Mouse (Mus musculus): ENCODE measurements at regions not wholly inside any gene's neighbourhood (a gene's known extent, or its start where the extent isn't known, plus 50 kb on each side); places are given as distances from the start of the nearest gene placed in this dataset.

DNA sequence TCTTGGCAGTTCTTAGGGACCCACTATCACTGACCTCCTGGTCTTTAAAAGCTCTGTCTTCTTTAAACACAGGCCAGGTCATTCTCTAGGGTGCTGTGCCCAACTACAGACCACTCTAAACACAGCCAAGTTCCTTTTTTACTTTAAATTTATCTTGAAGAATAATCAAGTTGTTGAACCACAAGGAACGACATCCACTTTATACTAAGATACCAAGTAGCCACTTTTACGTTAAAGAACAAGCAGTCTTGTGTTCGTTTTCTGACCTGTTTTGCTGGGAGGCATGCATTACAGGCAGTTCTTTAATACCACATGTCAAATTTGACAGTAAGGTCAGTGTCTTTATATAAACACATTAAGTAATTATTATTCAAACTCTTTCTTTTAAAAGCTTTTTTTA, 242.4 kb upstream of the Sstr1 start:
- Histone ChIP-seq H3K36me3 (ENCODE audit: control insufficient read depth, insufficient read depth, low read length) (no peaks in the 10 kb centered on the region), H3K27me3 (ENCODE audit: control insufficient read depth, insufficient read depth, low read length) (no peaks in the 10 kb centered on the region), H3K79me2 (ENCODE audit: control insufficient read depth, insufficient read depth, low read length) (no peaks in the 10 kb centered on the region), H3K27ac (replicated peaks; ENCODE audit: insufficient read depth, low read depth, low read length) (no peak overlapping the region), H3K9ac (ENCODE audit: low read depth, low read length) (no peak overlapping the region), H3K4me1 (ENCODE audit: control insufficient read depth, insufficient read depth, low read length) (no peaks in the 10 kb centered on the region), H3K4me3 (ENCODE audit: insufficient read depth, low read depth, low read length) (no peak overlapping the region)
- DNase-seq (ENCODE audit: extremely low read depth, low read depth, low spot score): no peak
- WGBS: 76% methylated on average over 3 of the region's 3 CpGs
- TF ChIP-seq CTCF (IDR thresholded peaks at IDR 0.05; ENCODE audit: low read depth, low read length): no peak
- no peak for TF ChIP-seq POLR2A (IDR thresholded peaks at IDR 0.05; ENCODE audit: extremely low read depth, insufficient read depth, low read length)

DNA sequence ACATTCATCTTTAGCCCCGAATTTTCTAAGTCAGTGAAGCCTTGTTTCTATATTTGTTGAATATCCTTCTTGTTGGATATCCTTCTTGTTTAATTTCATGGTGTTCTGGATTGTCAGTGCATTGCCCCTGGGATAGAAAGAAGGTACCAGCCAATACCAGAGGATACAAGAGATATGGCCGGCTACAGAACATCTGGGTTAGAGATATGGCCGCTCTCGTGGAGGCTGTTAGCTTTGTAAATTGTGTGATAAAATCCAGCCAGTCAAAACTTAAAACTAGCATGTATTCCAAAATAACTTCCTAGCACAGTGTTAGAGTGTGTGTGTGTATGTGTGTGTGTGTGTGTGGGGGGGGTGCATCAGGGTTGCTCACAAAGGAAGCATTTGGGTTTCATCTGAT, 241.4 kb upstream of the Sstr1 start:
- H3K9ac ChIP-seq (ENCODE audit: low read depth, low read length): no peak overlapping the region
- H3K4me3 ChIP-seq (ENCODE audit: insufficient read depth, low read depth, low read length): no peak overlapping the region
- H3K79me2 ChIP-seq (ENCODE audit: control insufficient read depth, insufficient read depth, low read length): no peaks in the 10 kb centered on the region
- DNase-seq (ENCODE audit: extremely low read depth, low read depth, low spot score): no peak
- no peaks in the 10 kb centered on the region for H3K27me3 ChIP-seq (ENCODE audit: control insufficient read depth, insufficient read depth, low read length)
- 85% methylated on average over 4 of the region's 4 CpGs for WGBS
- no peaks in the 10 kb centered on the region for H3K36me3 ChIP-seq (ENCODE audit: control insufficient read depth, insufficient read depth, low read length)
- H3K4me1 ChIP-seq (ENCODE audit: control insufficient read depth, insufficient read depth, low read length): no peaks in the 10 kb centered on the region
- no peak overlapping the region for H3K27ac ChIP-seq (replicated peaks; ENCODE audit: insufficient read depth, low read depth, low read length)
- no peak for TF ChIP-seq POLR2A (IDR thresholded peaks at IDR 0.05; ENCODE audit: extremely low read depth, insufficient read depth, low read length)
- no peak for TF ChIP-seq CTCF (IDR thresholded peaks at IDR 0.05; ENCODE audit: low read depth, low read length)

DNA sequence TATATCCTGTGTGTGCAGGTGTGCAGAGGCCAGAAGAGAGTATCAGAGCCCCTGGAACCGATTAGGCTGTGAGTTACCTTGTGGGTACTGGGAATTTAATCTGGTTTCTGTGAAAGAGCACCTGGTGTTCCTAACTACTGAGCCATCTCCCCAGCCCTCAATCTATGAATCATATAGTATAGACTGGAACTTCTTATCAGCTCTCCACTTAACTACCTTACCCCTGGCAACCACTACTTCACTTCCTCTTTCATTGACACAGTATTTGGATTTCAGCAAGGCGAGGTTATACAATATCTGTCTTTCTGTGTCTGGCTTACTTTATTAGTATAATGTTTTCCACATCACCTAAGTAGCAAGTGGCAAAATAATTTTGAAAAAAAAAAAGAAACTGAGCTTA, 239.1 kb upstream of the Sstr1 start:
- no peak overlapping the region for H3K4me3 ChIP-seq (ENCODE audit: insufficient read depth, low read depth, low read length)
- 76% methylated on average over 2 of the region's 2 CpGs for WGBS
- H3K27ac ChIP-seq (replicated peaks; ENCODE audit: insufficient read depth, low read depth, low read length): no peak overlapping the region
- no peaks in the 10 kb centered on the region for H3K79me2 ChIP-seq (ENCODE audit: control insufficient read depth, insufficient read depth, low read length)
- no peak overlapping the region for H3K9ac ChIP-seq (ENCODE audit: low read depth, low read length)
- TF ChIP-seq POLR2A (IDR thresholded peaks at IDR 0.05; ENCODE audit: extremely low read depth, insufficient read depth, low read length) (no peak), CTCF (IDR thresholded peaks at IDR 0.05; ENCODE audit: low read depth, low read length) (no peak)
- no peaks in the 10 kb centered on the region for H3K36me3 ChIP-seq (ENCODE audit: control insufficient read depth, insufficient read depth, low read length)
- no peaks in the 10 kb centered on the region for H3K4me1 ChIP-seq (ENCODE audit: control insufficient read depth, insufficient read depth, low read length)
- no peaks in the 10 kb centered on the region for H3K27me3 ChIP-seq (ENCODE audit: control insufficient read depth, insufficient read depth, low read length)
- no peak for DNase-seq (ENCODE audit: extremely low read depth, low read depth, low spot score)

Measured in liver, adult 2 months (tissue).